Mouse (Mus musculus): ENCODE data around the gene Gm49380. TPM values are rescaled to one million over a fixed set of nuclear protein-coding genes. Genes with fewer than 3 reads are reported as not detected.
A peak's percentile ranks its signal among the peaks of the same experiment; 100 is the strongest.

Gene Gm49380
- polyA plus RNA-seq, 1 experiment from 2014 or later: not detected

- Histone ChIP-seq H3K4me3 (replicated peaks; ENCODE audit: low read depth, low read length) (no peak overlapping the region), H3K4me1 (replicated peaks; ENCODE audit: insufficient read depth, low read length) (peaks cover 38% of the 10 kb centered on the region), H3K9ac (ENCODE audit: low read depth, low read length) (no peak overlapping the region), H3K9me3 (replicated peaks; ENCODE audit: low read length) (no peaks in the 10 kb centered on the region), H3K27me3 (ENCODE audit: insufficient read depth, low read length) (no peaks in the 10 kb centered on the region), H3K4me2 (ENCODE audit: low read length) (no peak overlapping the region), H3K27ac (no peak overlapping the region), H3K36me3 (ENCODE audit: insufficient read depth, low read length) (no peaks in the 10 kb centered on the region)
- ATAC-seq (replicated peaks; ENCODE audit: low FRiP score, low read depth): no peak
- 87% methylated on average over 7 of the region's 7 CpGs for WGBS
- no peak for TF ChIP-seq CTCF (IDR thresholded peaks at IDR 0.05; ENCODE audit: low read depth)
- no peak for DNase-seq (ENCODE audit: low spot score)
These were observed 8.4 kb downstream of the Gm49380 start for GRCm38 (mm10) chr9:44104881-44105280.

- Histone ChIP-seq H3K4me2 (ENCODE audit: low read length) (no peak within 1 kb of the TSS), H3K4me3 (replicated peaks; ENCODE audit: low read depth, low read length) (no peak within 1 kb of the TSS), H3K9ac (ENCODE audit: low read depth, low read length) (no peak within 1 kb of the TSS), H3K27me3 (ENCODE audit: insufficient read depth, low read length) (no peaks in the 10 kb centered on the region), H3K4me1 (replicated peaks; ENCODE audit: insufficient read depth, low read length) (peaks cover 6% of the 10 kb centered on the region; the same call in 1 of the 2 replicates), H3K27ac (no peak within 1 kb of the TSS), H3K36me3 (ENCODE audit: insufficient read depth, low read length) (no peaks in the 10 kb centered on the region), H3K9me3 (replicated peaks; ENCODE audit: low read length) (no peaks in the 10 kb centered on the region)
- DNase-seq (ENCODE audit: low spot score) (no peak), ATAC-seq (replicated peaks; ENCODE audit: low FRiP score, low read depth) (0 out of 2 replicates have a peak, but pooled peaks have one; percentile 6)
- WGBS: 41% methylated on average over 9 of the region's 9 CpGs
- TF ChIP-seq CTCF (IDR thresholded peaks at IDR 0.05; ENCODE audit: low read depth): no peak
These were observed 11.8 kb downstream of the Gm49380 start, which contains the start of gene Mfrp for GRCm38 (mm10) chr9:44101490-44101889. Gene Mfrp, plus strand, starts transcription at chr9:44101729.

GRCm38 (mm10) chr9:44096536-44096935 lies 16.8 kb downstream of the Gm49380 start:
- no peak for TF ChIP-seq CTCF (IDR thresholded peaks at IDR 0.05; ENCODE audit: low read depth)
- no peak for ATAC-seq (replicated peaks; ENCODE audit: low FRiP score, low read depth)
- Histone ChIP-seq H3K27me3 (ENCODE audit: insufficient read depth, low read length) (no peaks in the 10 kb centered on the region), H3K4me2 (ENCODE audit: low read length) (no peak overlapping the region), H3K9me3 (replicated peaks; ENCODE audit: low read length) (no peaks in the 10 kb centered on the region), H3K4me3 (replicated peaks; ENCODE audit: low read depth, low read length) (no peak overlapping the region), H3K27ac (peak overlapping the region; percentile 31; the same call in 1 of the 2 replicates), H3K4me1 (replicated peaks; ENCODE audit: insufficient read depth, low read length) (no peaks in the 10 kb centered on the region), H3K36me3 (ENCODE audit: insufficient read depth, low read length) (peaks cover 16% of the 10 kb centered on the region; the same call in 1 of the 2 replicates), H3K9ac (ENCODE audit: low read depth, low read length) (no peak overlapping the region)
- 44% methylated on average over 9 of the region's 9 CpGs for WGBS
- DNase-seq (ENCODE audit: low spot score): no peak

DNA sequence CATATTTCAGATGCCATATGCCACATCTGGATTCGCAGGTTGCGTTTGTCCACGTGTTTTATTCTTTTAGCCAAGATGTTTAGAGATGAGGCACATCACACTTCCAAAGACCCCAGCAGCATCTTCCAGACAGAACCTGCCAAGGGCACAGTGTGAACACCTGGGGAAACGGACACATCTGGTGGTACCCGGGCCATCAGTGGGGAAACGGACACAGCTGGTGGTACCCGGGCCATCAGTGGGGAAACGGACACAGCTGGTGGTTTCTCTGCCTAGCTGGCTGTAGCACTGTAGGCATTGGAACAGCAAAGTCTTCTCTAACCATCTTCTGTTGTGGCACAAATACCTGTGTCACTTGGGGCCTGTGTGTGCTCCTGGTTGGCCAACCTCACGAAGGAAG lies 17.5 kb downstream of the Gm49380 start:
- 88% methylated on average over 9 of the region's 9 CpGs for WGBS
- no peak overlapping the region for H3K4me2 ChIP-seq (ENCODE audit: low read length)
- no peaks in the 10 kb centered on the region for H3K27me3 ChIP-seq (ENCODE audit: insufficient read depth, low read length)
- H3K4me1 ChIP-seq (replicated peaks; ENCODE audit: insufficient read depth, low read length): no peaks in the 10 kb centered on the region
- H3K4me3 ChIP-seq (replicated peaks; ENCODE audit: low read depth, low read length): no peak overlapping the region
- no peak overlapping the region for H3K27ac ChIP-seq
- ATAC-seq (replicated peaks; ENCODE audit: low FRiP score, low read depth): no peak
- no peak for DNase-seq (ENCODE audit: low spot score)
- no peaks in the 10 kb centered on the region for H3K9me3 ChIP-seq (replicated peaks; ENCODE audit: low read length)
- H3K9ac ChIP-seq (ENCODE audit: low read depth, low read length): no peak overlapping the region
- H3K36me3 ChIP-seq (ENCODE audit: insufficient read depth, low read length): peaks cover 22% of the 10 kb centered on the region; the same call in 1 of the 2 replicates
- TF ChIP-seq CTCF (IDR thresholded peaks at IDR 0.05; ENCODE audit: low read depth): no peak

GRCm38 (mm10) chr9:44094737-44095136 lies 18.6 kb downstream of the Gm49380 start:
- WGBS: 82% methylated on average over 3 of the region's 3 CpGs
- ATAC-seq (replicated peaks; ENCODE audit: low FRiP score, low read depth) (no peak), DNase-seq (ENCODE audit: low spot score) (no peak)
- no peak overlapping the region for H3K4me2 ChIP-seq (ENCODE audit: low read length)
- TF ChIP-seq CTCF (IDR thresholded peaks at IDR 0.05; ENCODE audit: low read depth): no peak
- H3K4me3 ChIP-seq (replicated peaks; ENCODE audit: low read depth, low read length): no peak overlapping the region
- no peaks in the 10 kb centered on the region; the same call in 1 of the 2 replicates for H3K4me1 ChIP-seq (replicated peaks; ENCODE audit: insufficient read depth, low read length)
- no peaks in the 10 kb centered on the region for H3K27me3 ChIP-seq (ENCODE audit: insufficient read depth, low read length)
- H3K36me3 ChIP-seq (ENCODE audit: insufficient read depth, low read length): peaks cover 22% of the 10 kb centered on the region; the same call in 1 of the 2 replicates
- no peak overlapping the region for H3K27ac ChIP-seq
- no peaks in the 10 kb centered on the region for H3K9me3 ChIP-seq (replicated peaks; ENCODE audit: low read length)
- H3K9ac ChIP-seq (ENCODE audit: low read depth, low read length): no peak overlapping the region

DNA sequence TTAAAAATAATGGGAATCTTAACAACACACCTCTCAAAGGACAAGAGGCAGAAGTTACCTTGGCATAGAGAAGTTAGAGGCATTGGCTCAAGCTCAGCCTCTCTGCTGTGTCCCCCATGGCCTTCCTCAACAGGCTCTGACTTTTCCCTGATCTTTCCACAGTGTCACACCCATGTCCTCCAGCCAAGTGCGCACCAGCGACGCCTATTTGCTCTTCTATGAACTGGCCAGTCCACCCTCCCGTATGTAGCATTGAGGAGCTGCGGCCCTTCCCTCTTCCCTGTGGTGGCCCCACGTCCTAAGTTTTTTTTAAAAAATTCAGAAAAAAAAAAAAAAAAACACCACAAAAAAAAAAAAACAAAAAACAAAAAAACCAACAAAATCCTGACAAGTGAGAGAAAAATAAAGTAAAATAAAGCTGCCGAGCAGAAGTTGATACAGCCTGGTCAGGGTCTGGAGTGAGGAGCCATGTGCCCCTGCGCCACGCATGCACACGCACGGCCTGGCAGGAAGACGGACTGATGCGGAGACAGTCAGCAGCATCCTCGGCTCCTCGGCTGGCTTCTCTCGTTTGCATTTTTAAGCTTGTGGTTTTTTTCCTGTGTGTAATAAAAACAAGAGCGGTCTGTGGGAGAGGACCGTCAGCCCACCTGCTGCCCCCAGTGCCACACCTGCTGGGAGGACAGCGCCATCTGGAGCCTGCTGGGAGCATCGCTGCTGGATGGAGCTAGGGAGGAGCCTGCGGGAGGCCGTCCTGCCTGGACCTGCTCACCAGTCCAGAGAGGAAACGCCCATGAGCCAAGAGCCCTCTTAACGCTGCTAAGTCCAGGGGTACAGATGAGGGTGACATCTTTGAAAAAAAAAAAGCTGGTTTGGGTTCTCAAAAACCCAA lies 19.4 kb downstream of the Gm49380 start:
- H3K9ac ChIP-seq (ENCODE audit: low read depth, low read length): no peak overlapping the region
- H3K4me1 ChIP-seq (replicated peaks; ENCODE audit: insufficient read depth, low read length): no peaks in the 10 kb centered on the region; the same call in 1 of the 2 replicates
- H3K27me3 ChIP-seq (ENCODE audit: insufficient read depth, low read length): no peaks in the 10 kb centered on the region
- TF ChIP-seq CTCF (IDR thresholded peaks at IDR 0.05; ENCODE audit: low read depth): peak; percentile 91
- WGBS: 37% methylated on average over 24 of the region's 24 CpGs
- peaks cover 22% of the 10 kb centered on the region; the same call in 1 of the 2 replicates for H3K36me3 ChIP-seq (ENCODE audit: insufficient read depth, low read length)
- no peaks in the 10 kb centered on the region for H3K9me3 ChIP-seq (replicated peaks; ENCODE audit: low read length)
- DNase-seq (ENCODE audit: low spot score) (peak; percentile 85), ATAC-seq (replicated peaks; ENCODE audit: low FRiP score, low read depth) (peak; percentile 74)
- H3K27ac ChIP-seq: no peak overlapping the region
- no peak overlapping the region for H3K4me2 ChIP-seq (ENCODE audit: low read length)
- no peak overlapping the region for H3K4me3 ChIP-seq (replicated peaks; ENCODE audit: low read depth, low read length)
